Mouse (Mus musculus) kidney, adult 2 months (tissue): ENCODE data around the gene Atp11b. TPM values are rescaled to one million over a fixed set of nuclear protein-coding genes. Genes with fewer than 3 reads are reported as not detected.

Source experiments
- DNase-seq: peaks from one replicate; pipeline ENCODE4 v3.0.0; 2021
- H3K27ac ChIP-seq: fragments of 200-500 bp; 2 replicates; pipeline ENCODE4 v1.5.1; 2012; ENCODE audit warnings: low read depth, low read length, control low read depth, inconsistent platforms; ENCODE audit not compliant: insufficient read depth
- H3K27me3 ChIP-seq: fragments of 200-500 bp; replicated peaks from 2 replicates; pipeline ENCODE4 v1.6.1; 2012; ENCODE audit warnings: mild to moderate bottlenecking, moderate library complexity, low read length, inconsistent platforms; ENCODE audit not compliant: control insufficient read depth, insufficient read depth
- H3K36me3 ChIP-seq: fragments of 200-500 bp; 2 replicates; pipeline ENCODE4 v1.6.1; 2012; ENCODE audit warnings: mild to moderate bottlenecking, moderate library complexity, low read length, inconsistent platforms; ENCODE audit not compliant: control insufficient read depth, insufficient read depth
- H3K4me1 ChIP-seq: fragments of 200-500 bp; 2 replicates; pipeline ENCODE4 v1.6.1; 2011; ENCODE audit warnings: low read length; ENCODE audit not compliant: control insufficient read depth, insufficient read depth
- H3K4me3 ChIP-seq: fragments of 200-500 bp; 2 replicates; pipeline ENCODE4 v1.5.1; 2011; ENCODE audit warnings: mild to moderate bottlenecking, low read depth, low read length, control low read depth; ENCODE audit not compliant: insufficient read depth
- CTCF ChIP-seq: fragments of 200-500 bp; conservative IDR thresholded peaks from 2 replicates; pipeline ENCODE4 v1.5.1; 2011; ENCODE audit warnings: low read depth, mild to moderate bottlenecking, control low read depth, low read length, moderate library complexity, mixed read lengths; ENCODE audit not compliant: insufficient read depth, insufficient read length
- POLR2A ChIP-seq: fragments of 200-500 bp; IDR thresholded peaks from one replicate; pipeline ENCODE4 v1.6.1; 2011; ENCODE audit warnings: low read depth, low read length, control low read depth
- WGBS: fragments of 180-500 bp; shearing (Covaris S2); methylation state at CpG from one replicate; pipeline ENCODE4 v1.1.7; 2018; 5-methylcytosine and 5-hydroxymethylcytosine counted together
- polyA plus RNA-seq: library from polyadenylated mRNA; depleted of rRNA; stranded (reverse); fragments of >200 nt; gene quantifications from 2 replicates; pipeline ENCODE4 v1.2.3, GENCODE M21; 2012

Atp11b gene
- polyA plus RNA-seq, 1 experiment = 21.9 TPM

DNA sequence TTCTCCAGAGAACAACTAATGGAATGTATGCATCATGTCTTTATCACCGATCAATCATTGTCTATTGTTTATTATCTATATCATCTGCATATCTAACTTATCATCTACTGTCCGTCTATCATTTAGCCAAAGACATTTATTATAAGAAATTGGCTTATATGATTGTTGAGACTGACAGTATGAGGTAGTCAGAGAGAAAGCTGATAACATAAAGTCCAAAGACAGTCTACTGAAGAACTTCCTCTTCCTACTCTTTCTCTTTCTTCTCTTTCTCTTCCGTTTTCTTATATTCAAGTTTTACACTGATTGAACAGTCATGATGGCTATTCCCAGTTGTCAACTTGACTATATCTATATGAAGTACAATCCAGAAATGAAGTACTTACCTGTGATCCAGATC is 15.8 kb upstream of the Atp11b start:
- no peaks in the 10 kb centered on the region for H3K36me3 ChIP-seq
- WGBS = 91% methylated on average over 3 of the region's 3 CpGs
- DNase-seq = no peak
- H3K4me3 ChIP-seq = no peak overlapping the region
- no peaks in the 10 kb centered on the region for H3K4me1 ChIP-seq
- no peaks in the 10 kb centered on the region; the same call in 1 of the 2 replicates for H3K27me3 ChIP-seq
- no peak overlapping the region for H3K27ac ChIP-seq
- no peak for TF ChIP-seq POLR2A
- TF ChIP-seq CTCF = no peak

DNA sequence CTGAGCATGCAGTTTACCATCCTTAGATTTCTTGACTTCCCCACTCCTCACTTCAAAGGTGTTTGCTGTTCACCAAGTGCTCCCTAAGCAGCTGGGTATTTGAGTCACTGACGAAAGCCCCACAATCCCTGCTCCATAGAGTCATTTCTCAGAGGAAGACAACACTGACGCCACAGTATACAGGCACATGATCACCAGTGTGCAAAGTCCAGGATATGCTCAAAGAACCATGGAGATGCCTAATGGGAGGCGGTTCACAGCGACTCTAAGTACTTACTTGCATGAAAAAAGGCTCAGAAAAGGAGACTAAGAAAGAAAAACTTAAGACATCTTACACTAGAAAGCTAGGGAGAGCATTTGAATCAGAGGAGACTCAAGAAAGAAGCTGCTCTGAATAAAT is 8.9 kb upstream of the Atp11b start:
- no peaks in the 10 kb centered on the region for H3K27me3 ChIP-seq
- TF ChIP-seq CTCF = no peak
- H3K36me3 ChIP-seq = no peaks in the 10 kb centered on the region
- H3K27ac ChIP-seq = no peak overlapping the region
- WGBS = 22% methylated on average over 4 of the region's 4 CpGs
- peaks cover 3% of the 10 kb centered on the region; the same call in 1 of the 2 replicates for H3K4me1 ChIP-seq
- DNase-seq = peak; percentile 80
- no peak overlapping the region for H3K4me3 ChIP-seq

DNA sequence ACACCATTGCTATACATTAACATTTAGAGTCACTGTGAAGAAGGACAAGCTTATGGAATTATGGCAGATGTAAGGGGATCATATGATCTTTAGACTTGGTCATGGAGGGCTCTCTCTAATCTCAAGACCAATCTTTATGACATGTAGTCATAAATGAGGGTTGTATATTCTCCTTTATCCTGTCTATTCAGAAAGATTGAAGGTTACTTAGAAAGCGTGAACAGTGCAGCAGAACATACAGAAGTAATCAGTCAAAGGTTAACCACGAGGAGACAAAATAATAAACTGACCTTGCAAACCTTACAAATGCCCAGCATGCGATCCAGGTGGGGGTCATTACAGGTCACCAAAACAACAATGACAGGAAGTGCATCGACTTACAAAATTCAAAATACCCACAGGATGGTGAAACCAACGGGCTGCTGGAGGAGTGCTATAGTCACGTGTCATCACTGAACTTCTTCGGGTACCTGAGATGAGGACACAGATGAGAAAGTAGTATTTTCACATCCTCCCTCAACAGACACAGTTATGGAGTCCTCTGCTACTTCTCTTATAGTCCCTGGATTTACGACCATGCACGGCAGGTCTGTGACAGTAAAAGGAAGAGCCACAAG is 7.0 kb upstream of the Atp11b start:
- no peak for TF ChIP-seq POLR2A
- TF ChIP-seq CTCF = no peak
- peaks cover 3% of the 10 kb centered on the region; the same call in 1 of the 2 replicates for H3K4me1 ChIP-seq
- DNase-seq = peak; percentile 14
- no peaks in the 10 kb centered on the region for H3K36me3 ChIP-seq
- H3K4me3 ChIP-seq = no peak overlapping the region
- no peaks in the 10 kb centered on the region for H3K27me3 ChIP-seq
- WGBS = 32% methylated on average over 9 of the region's 9 CpGs
- H3K27ac ChIP-seq = no peak overlapping the region

DNA sequence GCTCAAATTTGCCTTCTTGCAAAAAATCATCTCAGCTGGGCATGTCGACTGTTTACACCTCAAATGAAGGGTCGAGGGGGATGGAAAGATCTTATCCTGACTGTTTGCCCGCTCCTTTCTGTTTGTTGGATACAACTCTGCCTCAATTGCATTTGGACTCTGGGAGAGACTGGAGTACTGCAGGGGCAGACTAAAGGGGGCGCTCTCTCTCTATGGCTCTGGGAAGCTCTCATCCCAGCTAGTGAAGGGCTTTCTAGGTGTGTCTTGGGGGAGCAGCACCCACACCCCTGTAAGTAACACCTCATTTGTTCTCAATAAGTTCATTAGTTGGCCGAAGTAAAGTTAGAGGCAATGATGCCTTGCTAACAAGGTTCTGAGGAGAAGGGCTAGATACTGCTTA is 3.6 kb upstream of the Atp11b start:
- no peak overlapping the region for H3K27ac ChIP-seq
- H3K36me3 ChIP-seq = no peaks in the 10 kb centered on the region
- 55% methylated on average over 5 of the region's 5 CpGs for whole genome bisulfite sequencing
- no peaks in the 10 kb centered on the region for H3K27me3 ChIP-seq
- DNase-seq = no peak
- H3K4me1 ChIP-seq = no peaks in the 10 kb centered on the region
- TF ChIP-seq POLR2A = no peak
- TF ChIP-seq CTCF = peak; percentile 54
- no peak overlapping the region for H3K4me3 ChIP-seq

DNA sequence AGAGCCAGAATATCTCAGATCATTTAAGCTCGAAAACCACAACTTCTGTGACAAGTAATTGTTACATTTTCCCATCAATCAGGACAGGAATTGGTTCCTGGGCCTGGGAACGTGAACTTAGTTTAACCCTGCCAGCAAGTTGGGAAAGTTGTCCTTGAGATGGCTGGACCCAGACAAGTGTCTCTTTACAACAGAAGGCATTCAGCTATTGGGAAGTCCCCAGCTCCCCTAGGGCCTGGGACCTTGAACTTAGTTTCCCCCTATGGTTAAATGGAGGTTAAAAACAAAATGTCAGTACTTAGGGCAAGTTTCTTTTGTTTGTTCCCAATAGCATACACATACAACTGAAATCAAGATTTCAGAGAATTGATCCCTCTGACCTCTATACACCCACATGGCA is 2.2 kb upstream of the Atp11b start:
- H3K27me3 ChIP-seq = no peaks in the 10 kb centered on the region
- H3K36me3 ChIP-seq = no peaks in the 10 kb centered on the region
- no peak overlapping the region for H3K4me3 ChIP-seq
- no peak overlapping the region for H3K27ac ChIP-seq
- no peak for DNase-seq
- H3K4me1 ChIP-seq = 0 out of 2 replicates have a peak, but pooled peaks cover 3% of the 10 kb centered on the region
- WGBS = 70% methylated on average over 2 of the region's 2 CpGs
- no peak for TF ChIP-seq CTCF
- no peak for TF ChIP-seq POLR2A

DNA sequence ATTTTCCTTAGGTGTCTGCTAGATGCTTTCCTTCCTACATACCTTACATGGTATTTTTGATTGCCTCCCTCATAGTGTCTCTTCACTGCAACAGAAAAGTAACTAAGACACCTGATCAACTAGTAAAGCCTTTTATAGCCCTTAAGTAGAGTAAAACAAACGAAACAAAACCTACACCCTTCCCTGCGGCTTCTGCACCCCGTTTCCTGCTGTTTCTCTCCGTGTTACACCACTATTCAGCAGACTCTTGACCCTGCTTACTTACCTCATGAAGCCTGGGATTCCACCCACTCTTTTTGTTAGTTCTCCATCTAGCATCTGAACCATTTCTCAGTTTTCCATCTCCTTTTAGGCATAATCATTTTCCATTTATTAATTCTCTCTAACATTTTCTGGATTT is 8.8 kb downstream of the Atp11b start:
- H3K36me3 ChIP-seq = no peaks in the 10 kb centered on the region
- 57% methylated on average over 4 of the region's 4 CpGs for WGBS
- H3K27me3 ChIP-seq = no peaks in the 10 kb centered on the region
- no peak overlapping the region for H3K27ac ChIP-seq
- H3K4me1 ChIP-seq = no peaks in the 10 kb centered on the region
- no peak overlapping the region for H3K4me3 ChIP-seq
- TF ChIP-seq CTCF = no peak
- TF ChIP-seq POLR2A = no peak
- DNase-seq = no peak

DNA sequence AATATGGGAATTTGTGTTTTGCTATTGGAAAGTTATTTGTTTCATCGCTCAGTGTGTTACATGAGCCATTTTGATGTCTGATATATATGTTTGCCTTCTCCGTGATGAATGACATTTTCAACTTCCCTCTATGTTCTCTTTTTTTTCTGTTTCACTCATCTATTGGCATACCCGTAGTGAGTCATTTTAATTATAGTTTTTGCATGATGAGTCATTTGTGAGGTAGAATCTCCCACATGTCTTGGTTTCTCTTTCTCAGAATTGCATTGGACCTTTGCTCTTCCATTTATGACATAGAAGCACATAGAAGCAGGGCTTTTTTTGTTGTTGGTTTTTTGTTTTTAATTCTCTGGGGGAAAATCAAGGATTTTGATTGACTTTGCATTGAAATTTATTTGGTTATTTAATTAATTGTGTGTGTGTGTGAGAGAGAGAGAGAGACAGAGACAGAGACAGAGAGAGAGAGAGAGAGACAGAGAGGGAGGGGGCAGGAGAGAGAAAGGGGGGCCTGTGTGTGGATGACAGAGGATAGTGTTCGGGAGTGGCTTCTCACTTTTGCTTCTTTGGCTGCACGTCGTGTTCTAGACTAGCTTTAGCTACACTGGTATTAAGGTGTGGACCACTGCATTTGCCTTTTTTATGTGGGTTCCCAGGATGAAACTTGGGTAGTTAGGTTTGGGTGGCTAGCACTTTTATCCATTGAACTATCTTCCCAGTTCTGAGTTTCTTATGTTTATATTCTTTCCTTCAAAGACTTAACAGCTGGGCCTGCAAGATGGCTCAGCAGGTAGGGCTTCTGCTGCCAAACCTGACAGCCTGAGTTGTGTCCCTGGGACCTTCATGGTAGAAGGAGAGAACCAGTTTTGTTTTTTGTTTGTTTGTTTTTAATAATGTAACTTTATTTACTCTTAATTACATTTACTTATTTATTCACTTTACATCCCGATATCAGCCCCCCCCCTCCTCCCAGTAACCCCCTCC is 11.0 kb downstream of the Atp11b start:
- Histone ChIP-seq H3K4me3 (no peak overlapping the region), H3K27ac (no peak overlapping the region), H3K27me3 (no peaks in the 10 kb centered on the region), H3K36me3 (no peaks in the 10 kb centered on the region), H3K4me1 (no peaks in the 10 kb centered on the region)
- TF ChIP-seq CTCF (no peak), POLR2A (no peak)
- 66% methylated on average over 7 of the region's 7 CpGs for WGBS
- no peak for DNase-seq
